Mouse (Mus musculus) limb, embryonic 14.5 days (tissue): Measurements from ENCODE around the gene Gls2. TPM values are rescaled to one million over a fixed set of nuclear protein-coding genes. Genes with fewer than 3 reads are reported as not detected.

Experiments
- ATAC-seq: fragments of 200-750 bp; cut with Nextera tagmentation; 2 replicates; pipeline ENCODE4 v1.8.0; 2017; ENCODE audit warnings: low read depth, moderate number of reproducible peaks, moderate TSS enrichment; ENCODE audit not compliant: low FRiP score
- DNase-seq: peaks from one replicate; pipeline ENCODE4 v3.0.0-alpha.2; 2015; ENCODE audit warnings: low spot score
- H3K27ac ChIP-seq: fragments of 300-500 bp; sonication (generic); replicated peaks from 2 replicates; pipeline ENCODE4 v1.5.1; 2014; ENCODE audit warnings: low read depth, mild to moderate bottlenecking, low read length, moderate library complexity, mixed read lengths
- H3K27me3 ChIP-seq: fragments of 300-500 bp; sonication (generic); 2 replicates; pipeline ENCODE4 v1.6.1; 2014; ENCODE audit warnings: low read length, mixed read lengths; ENCODE audit not compliant: control insufficient read depth, insufficient read depth
- H3K36me3 ChIP-seq: fragments of 300-500 bp; sonication (generic); 2 replicates; pipeline ENCODE4 v1.6.1; 2014; ENCODE audit warnings: mild to moderate bottlenecking, low read length, moderate library complexity, mixed read lengths; ENCODE audit not compliant: control insufficient read depth, insufficient read depth
- H3K4me1 ChIP-seq: fragments of 300-500 bp; sonication (generic); 2 replicates; pipeline ENCODE4 v1.6.1; 2014; ENCODE audit warnings: antibody characterized with exemption, low read length, mixed read lengths; ENCODE audit not compliant: control insufficient read depth, insufficient read depth
- H3K4me2 ChIP-seq: fragments of 300-500 bp; sonication (generic); replicated peaks from 2 replicates; pipeline ENCODE4 v1.6.1; 2014; ENCODE audit warnings: low read depth, mild to moderate bottlenecking, low read length, moderate library complexity; ENCODE audit not compliant: severe bottlenecking
- H3K4me3 ChIP-seq: fragments of 300-500 bp; sonication (generic); replicated peaks from 2 replicates; pipeline ENCODE4 v1.5.1; 2014; ENCODE audit warnings: low read length
- H3K9ac ChIP-seq: fragments of 300-500 bp; sonication (generic); 2 replicates; pipeline ENCODE4 v1.6.1; 2014; ENCODE audit warnings: mild to moderate bottlenecking, low read depth, low read length, moderate library complexity; ENCODE audit not compliant: severe bottlenecking
- H3K9me3 ChIP-seq: fragments of 300-500 bp; sonication (generic); 2 replicates; pipeline ENCODE4 v1.6.1; 2016; ENCODE audit warnings: low read length; ENCODE audit not compliant: control insufficient read depth
- POLR2A ChIP-seq: fragments of 200-500 bp; IDR thresholded peaks from 2 replicates; pipeline ENCODE4 v1.8.0; 2012; ENCODE audit warnings: inconsistent platforms, mild to moderate bottlenecking, moderate library complexity, borderline replicate concordance; ENCODE audit not compliant: insufficient read depth, insufficient read length; ENCODE audit errors: extremely low read depth
- WGBS: fragments of 180-500 bp; shearing (Covaris S2); extraction: QIAGEN DNeasy Blood & Tissue Kit; methylation state at CpG from one replicate; pipeline ENCODE4 v1.1.7; 2014; 5-methylcytosine and 5-hydroxymethylcytosine counted together
- polyA plus RNA-seq, 2 experiments: library from polyadenylated mRNA; depleted of rRNA in 1 of 2; stranded (reverse) in 1 of 2; unstranded in 1 of 2; fragments of >200 nt; fragmentation: Nextera tagmentation in 1 of 2; extraction: Ambion mirVana in 1 of 2; gene quantifications; 2 replicates each; pipeline versions ENCODE4 v1.2.1 to v1.2.3; 2012 to 2014

Gene Gls2
- polyA plus RNA-seq, 2 experiments = 2.5 to 5.8 TPM

GRCm38 (mm10) chr10:128193113-128193512 is 1.1 kb upstream of the Gls2 start:
- Histone ChIP-seq H3K27me3 (peaks cover 21% of the 10 kb centered on the region), H3K9me3 (no peaks in the 10 kb centered on the region), H3K9ac (no peak overlapping the region), H3K27ac (no peak overlapping the region), H3K4me3 (no peak overlapping the region), H3K4me1 (peaks cover 4% of the 10 kb centered on the region; the same call in 1 of the 2 replicates), H3K4me2 (no peak overlapping the region), H3K36me3 (no peaks in the 10 kb centered on the region)
- DNase-seq (no peak), ATAC-seq (no peak)
- no peak for TF ChIP-seq POLR2A
- WGBS = 85% methylated on average over 6 of the region's 6 CpGs

- peak overlapping the region; percentile 69 for H3K4me3 ChIP-seq
- peak overlapping the region; percentile 59 for H3K9ac ChIP-seq
- ATAC-seq (peak; percentile 82), DNase-seq (no peak)
- H3K27ac ChIP-seq = no peak overlapping the region
- TF ChIP-seq POLR2A = no peak
- H3K27me3 ChIP-seq = peaks cover 21% of the 10 kb centered on the region
- peak overlapping the region; percentile 99 for H3K4me2 ChIP-seq
- 3% methylated on average over 34 of the region's 79 CpGs for WGBS
- H3K4me1 ChIP-seq = peaks cover 4% of the 10 kb centered on the region; the same call in 1 of the 2 replicates
- no peaks in the 10 kb centered on the region for H3K9me3 ChIP-seq
- H3K36me3 ChIP-seq = no peaks in the 10 kb centered on the region
These were observed 549 bp downstream of the Gls2 start for GRCm38 (mm10) chr10:128194551-128195461.

GRCm38 (mm10) chr10:128201856-128202255 is 7.6 kb downstream of the Gls2 start:
- no peak for TF ChIP-seq POLR2A
- Histone ChIP-seq H3K4me2 (no peak overlapping the region), H3K4me1 (no peaks in the 10 kb centered on the region), H3K36me3 (peaks cover 5% of the 10 kb centered on the region; the same call in 1 of the 2 replicates), H3K9me3 (no peaks in the 10 kb centered on the region), H3K9ac (no peak overlapping the region), H3K4me3 (no peak overlapping the region), H3K27me3 (peaks cover 1% of the 10 kb centered on the region; the same call in 1 of the 2 replicates), H3K27ac (no peak overlapping the region)
- 42% methylated on average over 5 of the region's 6 CpGs for WGBS
- no peak for DNase-seq
- ATAC-seq = no peak

GRCm38 (mm10) chr10:128204941-128205340 is 10.7 kb downstream of the Gls2 start:
- Histone ChIP-seq H3K27me3 (no peaks in the 10 kb centered on the region), H3K9ac (no peak overlapping the region), H3K4me3 (no peak overlapping the region), H3K27ac (no peak overlapping the region), H3K4me2 (no peak overlapping the region), H3K9me3 (no peaks in the 10 kb centered on the region), H3K4me1 (no peaks in the 10 kb centered on the region), H3K36me3 (peaks cover 5% of the 10 kb centered on the region; the same call in 1 of the 2 replicates)
- DNase-seq = no peak
- TF ChIP-seq POLR2A = no peak
- 89% methylated on average over 15 of the region's 15 CpGs for WGBS
- no peak for ATAC-seq

- Histone ChIP-seq H3K9me3 (no peaks in the 10 kb centered on the region), H3K36me3 (peaks cover 5% of the 10 kb centered on the region; the same call in 1 of the 2 replicates), H3K4me2 (no peak overlapping the region), H3K4me3 (no peak overlapping the region), H3K9ac (no peak overlapping the region), H3K27me3 (no peaks in the 10 kb centered on the region), H3K4me1 (peaks cover 5% of the 10 kb centered on the region), H3K27ac (no peak overlapping the region)
- DNase-seq (no peak), ATAC-seq (no peak)
- 89% methylated on average over 10 of the region's 10 CpGs for WGBS
- no peak for TF ChIP-seq POLR2A
These were observed 14.1 kb downstream of the Gls2 start for GRCm38 (mm10) chr10:128208326-128208725.
